Mouse (Mus musculus): ENCODE measurements around the gene Lpcat2b. TPM values are rescaled to one million over a fixed set of nuclear protein-coding genes. Genes with fewer than 3 reads are reported as not detected.

The Lpcat2b gene
- polyA plus RNA-seq, 1 experiment = not detected

- Histone ChIP-seq H3K79me2 (ENCODE audit: control insufficient read depth, insufficient read depth) (no peaks in the 10 kb centered on the region), H3ac (ENCODE audit: control insufficient read depth, insufficient read length) (no peak overlapping the region), H3K27me3 (ENCODE audit: control insufficient read depth, insufficient read depth, insufficient read length) (no peaks in the 10 kb centered on the region), H3K4me2 (ENCODE audit: low read depth) (no peak overlapping the region), H3K4me3 (no peak overlapping the region), H3K36me3 (ENCODE audit: control insufficient read depth, insufficient read depth) (no peaks in the 10 kb centered on the region)
- no peak for TF ChIP-seq TCF3 (IDR thresholded peaks at IDR 0.05; ENCODE audit: insufficient read length, low read depth)
- TF ChIP-seq MYOD1 (IDR thresholded peaks at IDR 0.05; ENCODE audit: control insufficient read depth in 1 of 3, insufficient read length in 2 of 3, low read depth in 2 of 3) = no peak
- TF ChIP-seq MAX (IDR thresholded peaks at IDR 0.05; ENCODE audit: low read depth) = no peak
- TF ChIP-seq CEBPB (IDR thresholded peaks at IDR 0.05; ENCODE audit: insufficient read depth, poor library complexity, severe bottlenecking) = no peak
- TF ChIP-seq USF1 (IDR thresholded peaks at IDR 0.05; ENCODE audit: low read depth) = no peak
- no peak for TF ChIP-seq MYOG (IDR thresholded peaks at IDR 0.05; ENCODE audit: control insufficient read depth in 1 of 3, insufficient read depth in 1 of 3, insufficient read length in 2 of 3, low read depth in 2 of 3)
- no peak for TF ChIP-seq E2F4 (IDR thresholded peaks at IDR 0.05; ENCODE audit: insufficient read depth)
- TF ChIP-seq POLR2AphosphoS2 (IDR thresholded peaks at IDR 0.05; ENCODE audit: insufficient read length, low read depth) = no peak
- no peak for TF ChIP-seq POLR2A (IDR thresholded peaks at IDR 0.05; ENCODE audit: insufficient read length, low read depth)
- no peak for TF ChIP-seq REST (IDR thresholded peaks at IDR 0.05; ENCODE audit: insufficient read depth, insufficient read length)
- TF ChIP-seq TCF12 (IDR thresholded peaks at IDR 0.05; ENCODE audit: insufficient read depth, poor library complexity, severe bottlenecking) = no peak
- no peak for TF ChIP-seq SRF (IDR thresholded peaks at IDR 0.05; ENCODE audit: control insufficient read depth, insufficient read length, low read depth)
Measured at GRCm38 (mm10) chr5:107466501-107466900, 35.2 kb downstream of the Lpcat2b start.

DNA sequence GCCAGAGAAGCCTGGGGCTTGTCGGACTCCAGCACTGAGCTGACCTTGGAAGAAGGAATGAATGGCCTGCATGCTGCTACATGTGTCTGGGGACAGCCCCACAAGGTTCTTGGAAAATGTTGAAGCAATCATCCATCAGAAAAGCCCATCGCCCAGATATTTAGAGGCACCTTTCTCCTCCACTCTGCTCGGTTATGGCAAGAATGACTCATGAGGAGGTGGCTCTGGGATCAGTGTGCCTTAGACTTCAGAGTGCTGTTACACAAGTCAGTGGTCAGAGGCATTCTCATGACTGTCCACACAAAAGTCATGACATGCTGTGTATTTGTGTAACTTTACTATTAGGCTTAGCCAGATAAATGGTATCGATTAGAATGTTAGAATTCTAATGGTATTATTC, 35.7 kb downstream of the Lpcat2b start:
- TF ChIP-seq TCF12 (IDR thresholded peaks at IDR 0.05; ENCODE audit: insufficient read depth, poor library complexity, severe bottlenecking) = no peak
- TF ChIP-seq REST (IDR thresholded peaks at IDR 0.05; ENCODE audit: insufficient read depth, insufficient read length) = no peak
- no peak for TF ChIP-seq USF1 (IDR thresholded peaks at IDR 0.05; ENCODE audit: low read depth)
- TF ChIP-seq MYOG (IDR thresholded peaks at IDR 0.05; ENCODE audit: control insufficient read depth in 1 of 3, insufficient read depth in 1 of 3, insufficient read length in 2 of 3, low read depth in 2 of 3) = no peak
- no peak for TF ChIP-seq SRF (IDR thresholded peaks at IDR 0.05; ENCODE audit: control insufficient read depth, insufficient read length, low read depth)
- TF ChIP-seq TCF3 (IDR thresholded peaks at IDR 0.05; ENCODE audit: insufficient read length, low read depth) = no peak
- TF ChIP-seq MAX (IDR thresholded peaks at IDR 0.05; ENCODE audit: low read depth) = no peak
- no peak for TF ChIP-seq CEBPB (IDR thresholded peaks at IDR 0.05; ENCODE audit: insufficient read depth, poor library complexity, severe bottlenecking)
- no peak for TF ChIP-seq E2F4 (IDR thresholded peaks at IDR 0.05; ENCODE audit: insufficient read depth)
- TF ChIP-seq MYOD1 (IDR thresholded peaks at IDR 0.05; ENCODE audit: control insufficient read depth in 1 of 3, insufficient read length in 2 of 3, low read depth in 2 of 3) = no peak

DNA sequence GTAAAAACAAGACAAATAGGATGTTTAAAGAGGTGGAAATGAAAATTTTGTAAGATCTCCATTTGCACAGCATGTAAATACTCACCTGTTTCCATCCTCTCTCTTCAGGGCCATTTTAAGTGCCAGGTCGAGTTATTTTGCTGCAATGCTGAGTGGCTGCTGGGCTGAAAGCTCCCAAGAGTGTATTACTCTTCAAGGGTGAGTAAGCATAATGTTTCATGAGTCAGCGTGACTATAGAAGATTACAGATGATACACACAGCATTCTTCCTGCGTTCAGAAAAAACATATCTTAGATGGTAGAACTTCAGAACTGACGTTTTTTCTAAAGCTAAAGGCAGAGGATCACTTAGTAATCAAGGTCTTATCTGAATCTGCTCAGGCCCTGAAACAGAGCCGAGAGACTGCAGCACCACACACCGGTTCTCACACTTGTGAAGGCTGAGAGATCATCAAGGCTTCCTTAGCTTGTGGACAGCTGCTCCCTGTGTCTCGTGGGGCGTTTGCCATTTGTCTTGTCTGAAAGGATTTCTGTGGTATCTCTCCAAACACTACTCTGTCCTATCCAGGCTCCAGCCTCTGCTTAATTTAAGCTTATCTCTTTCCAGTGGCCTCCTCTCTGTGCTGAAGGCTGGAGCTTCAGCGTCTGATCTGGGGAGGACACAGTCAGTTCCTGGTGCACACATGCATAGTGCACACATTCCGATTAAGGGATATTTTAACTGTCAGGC, 39.4 kb downstream of the Lpcat2b start:
- Histone ChIP-seq H3K27me3 (ENCODE audit: control insufficient read depth, insufficient read depth, insufficient read length) (no peaks in the 10 kb centered on the region), H3K4me2 (ENCODE audit: low read depth) (peak overlapping the region; percentile 53), H3K36me3 (ENCODE audit: control insufficient read depth, insufficient read depth) (no peaks in the 10 kb centered on the region), H3K4me3 (no peak overlapping the region), H3K79me2 (ENCODE audit: control insufficient read depth, insufficient read depth) (no peaks in the 10 kb centered on the region), H3ac (ENCODE audit: control insufficient read depth, insufficient read length) (no peak overlapping the region)
- peak in 2 of 3 experiments; percentile 56 to 57 for TF ChIP-seq MYOG (IDR thresholded peaks at IDR 0.05; ENCODE audit: control insufficient read depth in 1 of 3, insufficient read depth in 1 of 3, insufficient read length in 2 of 3, low read depth in 2 of 3)
- no peak for TF ChIP-seq POLR2A (IDR thresholded peaks at IDR 0.05; ENCODE audit: insufficient read length, low read depth)
- peak in 2 of 3 experiments; percentile 48 to 57 for TF ChIP-seq MYOD1 (IDR thresholded peaks at IDR 0.05; ENCODE audit: control insufficient read depth in 1 of 3, insufficient read length in 2 of 3, low read depth in 2 of 3)

More for the DNA sequence above, 35.7 kb downstream of the Lpcat2b start:
- Histone ChIP-seq H3K4me3 (no peak overlapping the region), H3K79me2 (ENCODE audit: control insufficient read depth, insufficient read depth) (no peaks in the 10 kb centered on the region), H3K27me3 (ENCODE audit: control insufficient read depth, insufficient read depth, insufficient read length) (no peaks in the 10 kb centered on the region), H3K36me3 (ENCODE audit: control insufficient read depth, insufficient read depth) (no peaks in the 10 kb centered on the region), H3K4me2 (ENCODE audit: low read depth) (no peak overlapping the region), H3ac (ENCODE audit: control insufficient read depth, insufficient read length) (no peak overlapping the region)

DNA sequence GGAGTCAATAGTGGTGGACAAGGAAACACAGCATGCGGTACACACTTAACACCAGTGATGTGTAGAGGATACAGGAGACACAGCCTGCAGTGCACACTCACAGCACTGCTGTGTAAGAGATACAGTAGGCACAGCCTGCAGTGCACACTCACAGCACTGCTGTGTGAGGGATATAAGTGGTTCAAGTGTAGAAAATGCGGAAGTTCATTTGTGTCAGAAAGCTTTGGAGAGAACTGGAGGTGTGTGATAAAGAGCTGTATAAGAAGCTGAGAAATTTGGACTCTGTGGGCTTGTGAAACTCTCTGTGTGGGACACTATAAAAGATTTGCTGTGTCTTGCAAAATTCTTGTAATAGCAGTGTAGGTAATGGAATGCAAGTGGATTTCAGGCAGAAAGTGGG, 48.8 kb downstream of the Lpcat2b start:
- TF ChIP-seq REST (IDR thresholded peaks at IDR 0.05; ENCODE audit: insufficient read depth, insufficient read length) (no peak), POLR2A (IDR thresholded peaks at IDR 0.05; ENCODE audit: insufficient read length, low read depth) (no peak), TCF3 (IDR thresholded peaks at IDR 0.05; ENCODE audit: insufficient read length, low read depth) (no peak), POLR2AphosphoS2 (IDR thresholded peaks at IDR 0.05; ENCODE audit: insufficient read length, low read depth) (no peak), MYOD1 (IDR thresholded peaks at IDR 0.05; ENCODE audit: control insufficient read depth in 1 of 3, insufficient read length in 2 of 3, low read depth in 2 of 3) (no peak), MAX (IDR thresholded peaks at IDR 0.05; ENCODE audit: low read depth) (no peak), TCF12 (IDR thresholded peaks at IDR 0.05; ENCODE audit: insufficient read depth, poor library complexity, severe bottlenecking) (no peak), USF1 (IDR thresholded peaks at IDR 0.05; ENCODE audit: low read depth) (no peak), SRF (IDR thresholded peaks at IDR 0.05; ENCODE audit: control insufficient read depth, insufficient read length, low read depth) (no peak), CEBPB (IDR thresholded peaks at IDR 0.05; ENCODE audit: insufficient read depth, poor library complexity, severe bottlenecking) (no peak), E2F4 (IDR thresholded peaks at IDR 0.05; ENCODE audit: insufficient read depth) (no peak), MYOG (IDR thresholded peaks at IDR 0.05; ENCODE audit: control insufficient read depth in 1 of 3, insufficient read depth in 1 of 3, insufficient read length in 2 of 3, low read depth in 2 of 3) (no peak)
- H3ac ChIP-seq (ENCODE audit: control insufficient read depth, insufficient read length) = no peak overlapping the region

More for the DNA sequence above, 48.8 kb downstream of the Lpcat2b start:
- H3K79me2 ChIP-seq (ENCODE audit: control insufficient read depth, insufficient read depth) = no peaks in the 10 kb centered on the region
- no peak overlapping the region for H3K4me2 ChIP-seq (ENCODE audit: low read depth)
- H3K27me3 ChIP-seq (ENCODE audit: control insufficient read depth, insufficient read depth, insufficient read length) = no peaks in the 10 kb centered on the region
- H3K4me3 ChIP-seq = no peak overlapping the region
- H3K36me3 ChIP-seq (ENCODE audit: control insufficient read depth, insufficient read depth) = no peaks in the 10 kb centered on the region

Other genes with a start within 250 kb of the Lpcat2b start
- gene Tgfbr3, start 141.9 kb upstream of the Lpcat2b start, polyA plus RNA-seq (2012; fragmentation: generic; extraction: Trizol) = 0.71 TPM
- gene Brdt, start 100.4 kb upstream of the Lpcat2b start, polyA plus RNA-seq (2012; fragmentation: generic; extraction: Trizol) = 0.95 TPM
- gene Ephx4, start 28.8 kb upstream of the Lpcat2b start, polyA plus RNA-seq (2012; fragmentation: generic; extraction: Trizol) = not detected
- gene Btbd8, start 6.4 kb downstream of the Lpcat2b start, polyA plus RNA-seq (2012; fragmentation: generic; extraction: Trizol) = 0.62 TPM
- gene Gm42669, start 76.1 kb downstream of the Lpcat2b start, polyA plus RNA-seq (2012; fragmentation: generic; extraction: Trizol) = 0.02 TPM
- gene 1700028K03Rik, start 103.2 kb downstream of the Lpcat2b start, polyA plus RNA-seq (2012; fragmentation: generic; extraction: Trizol) = not detected
- 9.7 TPM for gene Rpap2, start 165.8 kb downstream of the Lpcat2b start, polyA plus RNA-seq (2012; fragmentation: generic; extraction: Trizol)
- 2.7 TPM for gene Glmn, start 166.3 kb downstream of the Lpcat2b start, polyA plus RNA-seq (2012; fragmentation: generic; extraction: Trizol)